Mouse (Mus musculus) cerebellum, adult 9-10 months (tissue): Measurements from ENCODE around the gene Gm5728.
"Not testable (repeated sequence)": the region's sequence is repeated elsewhere in the genome, so short reads cannot be mapped to it uniquely, and the experiment has no call there.

Source experiments
- DNase-seq: peaks from one replicate; pipeline ENCODE4 v3.0.0; 2022

Gm5728 gene

GRCm38 (mm10) chr7:20375310-20375709 lies at the start of gene Gm5728:
Gene Gm5728 (minus strand): TSS chr7:20375410.
- not testable (repeated sequence) for DNase-seq

GRCm38 (mm10) chr7:20417642-20418041 lies 42.4 kb upstream of the Gm5728 start, which contains the start of gene Vmn1r100:
Gene Vmn1r100 (plus strand): TSS chr7:20417942.
- not testable (repeated sequence) for DNase-seq

GRCm38 (mm10) chr7:20333965-20334364 lies 41.2 kb downstream of the Gm5728 start, which contains the start of gene Gm4133:
Gene Gm4133 (minus strand): TSS chr7:20334065.
- DNase-seq, result not testable (repeated sequence)
